Mouse (Mus musculus): ENCODE results near the gene Atad3a. TPM values are rescaled to one million over a fixed set of nuclear protein-coding genes. Genes with fewer than 3 reads are reported as not detected.

Gene Atad3a
- polyA plus RNA-seq, 1 experiment from 2014 or later, result 94.9 TPM

- no peaks in the 10 kb centered on the region for H3K27me3 ChIP-seq
- under 1% methylated on average over 56 of the region's 79 CpGs for WGBS
- H3K27ac ChIP-seq, result peak overlapping the region; percentile 87
- H3K9me3 ChIP-seq, result no peaks in the 10 kb centered on the region
- peak overlapping the region; percentile 92 for H3K4me2 ChIP-seq
- ATAC-seq (ENCODE audit: insufficient number of reproducible peaks, insufficient read depth, low FRiP score, low TSS enrichment, low read depth), result peak; percentile 34
- peak overlapping the region; percentile 90 for H3K9ac ChIP-seq
- peaks cover 38% of the 10 kb centered on the region for H3K4me1 ChIP-seq
- peak overlapping the region; percentile 81 for H3K4me3 ChIP-seq
- H3K36me3 ChIP-seq, result peaks cover 41% of the 10 kb centered on the region
These were observed 25.8 kb downstream of the Atad3a start for GRCm38 (mm10) chr4:155734951-155735702.

GRCm38 (mm10) chr4:155734350-155734941 lies 26.4 kb downstream of the Atad3a start, which contains the start of gene Tmem240:
Gene Tmem240, plus strand, starts transcription at chr4:155734800.
- Histone ChIP-seq H3K36me3 (peaks cover 34% of the 10 kb centered on the region), H3K4me1 (peaks cover 38% of the 10 kb centered on the region), H3K27me3 (no peaks in the 10 kb centered on the region), H3K27ac (peak within 1 kb of the TSS; percentile 87), H3K4me2 (peak within 1 kb of the TSS; percentile 92), H3K9ac (peak within 1 kb of the TSS; percentile 90), H3K4me3 (peak within 1 kb of the TSS; percentile 81), H3K9me3 (no peaks in the 10 kb centered on the region)
- ATAC-seq (ENCODE audit: insufficient number of reproducible peaks, insufficient read depth, low FRiP score, low TSS enrichment, low read depth), result peak; percentile 85
- WGBS, result under 1% methylated on average over 33 of the region's 35 CpGs

GRCm38 (mm10) chr4:155733267-155733666 lies 27.6 kb downstream of the Atad3a start:
- Histone ChIP-seq H3K9me3 (no peaks in the 10 kb centered on the region), H3K27ac (no peak overlapping the region), H3K27me3 (no peaks in the 10 kb centered on the region), H3K36me3 (peaks cover 31% of the 10 kb centered on the region), H3K9ac (peak overlapping the region; percentile 90), H3K4me1 (peaks cover 37% of the 10 kb centered on the region), H3K4me3 (no peak overlapping the region), H3K4me2 (peak overlapping the region; percentile 92; the same call in 1 of the 2 replicates)
- 87% methylated on average over 10 of the region's 10 CpGs for WGBS
- no peak for ATAC-seq (ENCODE audit: insufficient number of reproducible peaks, insufficient read depth, low FRiP score, low TSS enrichment, low read depth)

- no peak for ATAC-seq (ENCODE audit: insufficient number of reproducible peaks, insufficient read depth, low FRiP score, low TSS enrichment, low read depth)
- H3K27ac ChIP-seq, result no peak overlapping the region
These were observed 32.9 kb downstream of the Atad3a start for GRCm38 (mm10) chr4:155727993-155728392.

GRCm38 (mm10) chr4:155721668-155722083 lies 39.2 kb downstream of the Atad3a start:
- Histone ChIP-seq H3K36me3 (peaks cover 34% of the 10 kb centered on the region), H3K4me3 (no peak overlapping the region), H3K4me1 (no peaks in the 10 kb centered on the region), H3K27me3 (no peaks in the 10 kb centered on the region), H3K9ac (no peak overlapping the region), H3K9me3 (no peaks in the 10 kb centered on the region), H3K4me2 (no peak overlapping the region), H3K27ac (no peak overlapping the region)
- WGBS, result 63% methylated on average over 4 of the region's 4 CpGs
- ATAC-seq (ENCODE audit: insufficient number of reproducible peaks, insufficient read depth, low FRiP score, low TSS enrichment, low read depth), result no peak

More at GRCm38 (mm10) chr4:155727993-155728392, 32.9 kb downstream of the Atad3a start:
- Histone ChIP-seq H3K9me3 (no peaks in the 10 kb centered on the region), H3K27me3 (no peaks in the 10 kb centered on the region), H3K4me3 (no peak overlapping the region), H3K36me3 (peaks cover 35% of the 10 kb centered on the region), H3K4me2 (no peak overlapping the region), H3K4me1 (no peaks in the 10 kb centered on the region), H3K9ac (no peak overlapping the region)
- 78% methylated on average over 2 of the region's 2 CpGs for WGBS

GRCm38 (mm10) chr4:155710521-155711252 lies 50.2 kb downstream of the Atad3a start:
- Histone ChIP-seq H3K4me2 (no peak overlapping the region; the same call in 1 of the 2 replicates), H3K27ac (peak overlapping the region; percentile 29), H3K27me3 (no peaks in the 10 kb centered on the region), H3K4me1 (peaks cover 19% of the 10 kb centered on the region), H3K9ac (no peak overlapping the region), H3K4me3 (no peak overlapping the region), H3K9me3 (no peaks in the 10 kb centered on the region), H3K36me3 (peaks cover 15% of the 10 kb centered on the region)
- 40% methylated on average over 6 of the region's 6 CpGs for WGBS
- ATAC-seq (ENCODE audit: insufficient number of reproducible peaks, insufficient read depth, low FRiP score, low TSS enrichment, low read depth), result no peak

- no peak for ATAC-seq (ENCODE audit: insufficient number of reproducible peaks, insufficient read depth, low FRiP score, low TSS enrichment, low read depth)
- no peaks in the 10 kb centered on the region for H3K9me3 ChIP-seq
- H3K9ac ChIP-seq, result no peak overlapping the region
- no peak overlapping the region for H3K27ac ChIP-seq
- H3K4me2 ChIP-seq, result no peak overlapping the region
- H3K4me3 ChIP-seq, result no peak overlapping the region
- H3K36me3 ChIP-seq, result no peaks in the 10 kb centered on the region
- H3K27me3 ChIP-seq, result no peaks in the 10 kb centered on the region
- H3K4me1 ChIP-seq, result peaks cover 23% of the 10 kb centered on the region
These were observed 51.9 kb downstream of the Atad3a start for GRCm38 (mm10) chr4:155708988-155709387.

- no peak overlapping the region for H3K27ac ChIP-seq
- WGBS, result 84% methylated on average over 2 of the region's 2 CpGs
- no peak for ATAC-seq (ENCODE audit: insufficient number of reproducible peaks, insufficient read depth, low FRiP score, low TSS enrichment, low read depth)
- no peak overlapping the region for H3K4me3 ChIP-seq
- peaks cover 23% of the 10 kb centered on the region for H3K4me1 ChIP-seq
- H3K27me3 ChIP-seq, result no peaks in the 10 kb centered on the region
- no peaks in the 10 kb centered on the region for H3K36me3 ChIP-seq
- no peak overlapping the region for H3K9ac ChIP-seq
- no peak overlapping the region for H3K4me2 ChIP-seq
- no peaks in the 10 kb centered on the region for H3K9me3 ChIP-seq
These were observed 52.3 kb downstream of the Atad3a start for GRCm38 (mm10) chr4:155708582-155708981.

GRCm38 (mm10) chr4:155705592-155705929 lies 55.3 kb downstream of the Atad3a start:
- WGBS, result under 1% methylated on average over 19 of the region's 19 CpGs

GRCm38 (mm10) chr4:155704721-155705591 lies 55.9 kb downstream of the Atad3a start, which contains the start of gene Ssu72:
Gene Ssu72, plus strand, starts transcription at chr4:155704800.
- Histone ChIP-seq H3K27ac (peak within 1 kb of the TSS; percentile 98), H3K36me3 (no peaks in the 10 kb centered on the region), H3K4me3 (peak within 1 kb of the TSS; percentile 97), H3K4me1 (peaks cover 17% of the 10 kb centered on the region), H3K27me3 (no peaks in the 10 kb centered on the region), H3K9ac (peak within 1 kb of the TSS; percentile 94), H3K9me3 (no peaks in the 10 kb centered on the region), H3K4me2 (peak within 1 kb of the TSS; percentile 79)
- WGBS, result under 1% methylated on average over 83 of the region's 83 CpGs
- ATAC-seq (ENCODE audit: insufficient number of reproducible peaks, insufficient read depth, low FRiP score, low TSS enrichment, low read depth), result peak; percentile 91

More at GRCm38 (mm10) chr4:155705592-155705929, 55.3 kb downstream of the Atad3a start:
- H3K9me3 ChIP-seq, result no peaks in the 10 kb centered on the region
- H3K27ac ChIP-seq, result peak overlapping the region; percentile 98
- peak overlapping the region; percentile 94 for H3K9ac ChIP-seq
- H3K4me2 ChIP-seq, result peak overlapping the region; percentile 79
- no peaks in the 10 kb centered on the region for H3K27me3 ChIP-seq
- no peaks in the 10 kb centered on the region for H3K36me3 ChIP-seq
- peaks cover 20% of the 10 kb centered on the region for H3K4me1 ChIP-seq
- ATAC-seq (ENCODE audit: insufficient number of reproducible peaks, insufficient read depth, low FRiP score, low TSS enrichment, low read depth), result no peak
- H3K4me3 ChIP-seq, result peak overlapping the region; percentile 97
